Mouse (Mus musculus): ENCODE results near the gene Tnfsf12.

- TF ChIP-seq EP300 (IDR thresholded peaks at IDR 0.05; ENCODE audit: insufficient read depth, low read depth, low read length) (peak; percentile 93), CTCF (IDR thresholded peaks at IDR 0.05) (no peak), POLR2A (IDR thresholded peaks at IDR 0.05; ENCODE audit: insufficient read depth, low read depth, low read length) (peak; percentile 99)
Measured at GRCm38 (mm10) chr11:69685526-69686148, 10.0 kb downstream of the Tnfsf12 start, which contains the start of gene Tnfsf13.
